Mouse (Mus musculus) heart, postnatal 14 days (tissue): Measurements from ENCODE around the gene Dop1b. TPM values are rescaled to one million over a fixed set of nuclear protein-coding genes. Genes with fewer than 3 reads are reported as not detected.
"Not testable (repeated sequence)": the region's sequence is repeated elsewhere in the genome, so short reads cannot be mapped to it uniquely, and the experiment has no call there.

Source experiments
- DNase-seq, 2 experiments: peaks; one replicate each; pipeline ENCODE4 v3.0.0; 2021 to 2022
- intact Hi-C: fragments of 180-260 bp; cut with DNase I; formaldehyde crosslinking; loops from one replicate; pipeline ENCODE4 v1.15.1; 2025
- long read RNA-seq, 2 experiments: library from polyadenylated mRNA; stranded (forward); transcript quantifications; one replicate each; pipeline ENCODE4 v2.0.0; 2021
- total RNA-seq, 2 experiments: library from RNA; stranded (reverse); gene quantifications; 2 replicates each; pipeline ENCODE4 v1.2.3; 2021

Gene Dop1b
- total RNA-seq, result 10 to 100 TPM; 17.6 to 17.8 TPM
- long read RNA-seq, experiment 1, full-length matches to known transcripts, result 1 of 2 reads
- long read RNA-seq, experiment 1, partial matches to known transcripts, result 1 of 2 reads
- long read RNA-seq, experiment 1, other reads (novel, unspliced or antisense), result 0 of 2 reads
- long read RNA-seq, experiment 2, partial matches to known transcripts, result 1 of 3 reads
- long read RNA-seq, experiment 2, other reads (novel, unspliced or antisense), result 2 of 3 reads

DNA sequence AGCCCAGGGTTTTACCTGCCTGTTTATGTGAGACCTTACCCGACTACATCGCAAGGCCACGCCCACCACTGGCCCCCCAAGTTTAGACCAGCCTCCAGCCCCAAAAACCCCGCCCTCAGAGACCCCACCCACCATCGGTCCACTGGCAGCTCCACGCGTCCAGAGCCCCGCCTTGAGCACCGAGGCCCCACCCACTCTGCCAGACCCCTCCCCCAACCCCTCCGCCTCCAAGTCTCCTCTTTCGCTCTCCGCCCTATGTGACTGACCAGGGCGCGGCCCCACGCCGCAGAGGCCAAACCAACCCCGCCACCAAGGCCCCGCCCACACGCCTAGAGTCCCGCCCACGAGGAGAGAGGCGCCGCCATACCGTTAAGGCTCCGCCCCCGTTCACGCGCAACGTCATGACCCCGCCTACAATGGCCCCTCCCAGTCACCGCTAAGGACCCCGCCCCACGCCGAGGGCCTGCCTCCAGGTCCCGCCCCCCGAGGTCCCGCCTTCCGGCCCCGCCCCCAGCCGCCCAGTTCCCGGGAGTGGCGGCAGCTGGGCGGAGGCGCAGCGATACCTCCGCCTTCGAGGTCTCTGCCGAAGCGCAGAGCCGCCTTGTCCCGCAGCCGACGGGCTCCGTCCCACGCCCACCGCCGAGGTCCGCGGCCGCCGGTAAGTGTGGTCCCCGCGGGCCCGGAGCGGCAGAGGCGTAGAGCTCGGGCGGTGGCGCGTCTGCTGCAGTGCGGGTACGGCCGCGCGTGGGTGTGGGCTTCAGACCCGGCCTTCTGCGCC is at the start of gene Dop1b:
Dop1b (plus strand) TSS at position 494 of the 778 bp plus-strand sequence.
- peak; percentile 99 to 100 for DNase-seq
- intact Hi-C loops, result loop anchor here (10.0 kb wide), 1 partner anchor 53 kb away; no protein-coding TSS in a partner anchor

DNA sequence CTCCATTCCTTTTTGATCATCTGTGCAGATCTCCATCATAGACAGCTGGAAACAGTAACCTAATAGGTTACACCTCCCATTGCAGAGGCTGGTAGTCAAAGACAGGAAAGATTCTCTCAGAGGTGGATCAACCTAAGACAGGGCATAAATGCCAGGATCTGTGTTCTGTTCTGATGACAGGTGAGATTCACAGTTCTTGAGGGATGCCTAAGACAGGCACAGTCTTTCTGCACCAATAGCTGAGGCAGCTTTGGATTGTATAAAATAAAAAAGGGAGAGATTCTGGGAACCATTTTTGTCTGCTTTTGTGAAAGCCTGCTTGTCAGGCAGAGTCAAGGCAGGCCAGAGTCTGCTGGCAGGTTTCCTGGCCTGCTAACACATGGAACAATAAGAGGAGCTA is 43.7 kb upstream of the Dop1b start:
- no peak for DNase-seq
- intact Hi-C loops, result no loop called here

DNA sequence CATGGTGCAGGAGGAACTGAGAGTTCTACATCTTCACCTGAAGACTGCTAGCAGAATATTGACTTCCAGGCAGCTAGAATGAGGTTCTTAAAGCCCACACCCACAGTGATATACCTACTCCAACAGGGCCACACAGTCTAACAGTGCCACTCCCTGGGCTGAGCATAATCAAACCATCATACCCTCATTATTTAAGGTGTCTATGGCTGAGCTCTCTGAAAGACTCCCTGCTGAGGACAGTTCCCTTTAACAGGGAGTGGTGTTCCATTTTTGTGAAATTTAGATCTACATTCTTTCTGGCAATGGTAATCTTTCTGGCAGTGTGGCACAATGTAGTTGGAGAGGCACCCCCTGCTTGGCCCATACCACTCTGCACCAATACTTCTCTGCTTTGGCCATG is 42.2 kb upstream of the Dop1b start:
- intact Hi-C loops, result no loop called here
- DNase-seq, result no peak

DNA sequence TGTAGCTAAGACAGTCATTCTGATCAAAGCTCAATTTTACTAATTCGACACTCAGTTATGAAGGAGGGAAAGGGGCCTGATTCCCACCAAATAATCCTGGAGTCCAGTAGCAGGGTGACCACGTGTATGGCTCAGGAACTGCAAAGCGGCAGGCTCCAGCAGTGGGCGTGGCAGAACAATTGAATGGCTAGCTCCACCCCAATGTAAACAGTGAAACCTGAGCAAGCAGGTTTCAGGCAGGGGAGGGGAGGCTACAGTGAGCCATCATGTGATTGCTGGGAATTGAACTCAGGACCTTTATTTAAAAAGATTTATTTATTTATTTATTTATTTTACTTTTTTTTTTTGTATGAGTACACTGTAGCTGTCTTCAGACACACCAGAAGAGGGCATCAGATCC is 41.2 kb upstream of the Dop1b start:
- DNase-seq, intact Hi-C loops: not testable (repeated sequence)

DNA sequence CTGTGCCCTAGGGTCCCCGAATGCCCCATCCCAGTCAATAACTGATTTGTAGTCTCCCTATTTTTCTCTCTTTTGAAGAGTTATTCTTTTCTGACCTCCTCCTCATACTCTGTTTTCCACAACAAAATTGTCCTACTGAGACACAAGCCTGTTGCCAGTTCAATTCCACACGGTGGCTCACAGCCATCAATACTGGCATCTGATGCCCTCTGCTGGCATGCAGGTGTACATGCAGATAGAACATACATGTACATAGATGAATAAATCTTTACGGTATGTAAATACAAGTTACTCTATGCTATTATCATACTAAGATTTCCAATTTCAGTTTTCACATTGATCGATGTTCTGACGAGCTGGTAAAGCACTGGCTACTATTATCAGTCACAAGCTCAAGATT is 40.6 kb upstream of the Dop1b start:
- intact Hi-C loops, result no loop called here
- DNase-seq, result no peak

DNA sequence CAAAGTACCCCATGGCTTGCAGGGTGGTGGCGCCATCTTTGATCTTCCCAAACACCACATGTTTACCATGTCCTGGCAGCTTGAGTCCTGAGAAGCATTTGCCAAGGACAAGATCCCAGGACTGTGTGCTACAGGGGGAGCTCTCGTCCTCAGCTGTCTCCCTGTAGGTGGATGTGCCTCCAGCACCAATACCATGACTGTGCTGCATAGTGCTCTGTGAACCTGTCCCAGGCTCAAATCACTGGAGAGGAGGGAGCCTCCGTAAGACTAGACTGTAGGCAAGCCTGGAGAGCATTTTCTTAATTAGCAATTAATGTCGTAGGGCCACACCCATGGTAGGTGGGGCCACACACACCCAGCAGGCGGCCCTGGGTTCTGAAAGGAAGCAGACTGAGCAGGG is 35.3 kb upstream of the Dop1b start:
- no peak for DNase-seq
- intact Hi-C loops, result no loop called here

DNA sequence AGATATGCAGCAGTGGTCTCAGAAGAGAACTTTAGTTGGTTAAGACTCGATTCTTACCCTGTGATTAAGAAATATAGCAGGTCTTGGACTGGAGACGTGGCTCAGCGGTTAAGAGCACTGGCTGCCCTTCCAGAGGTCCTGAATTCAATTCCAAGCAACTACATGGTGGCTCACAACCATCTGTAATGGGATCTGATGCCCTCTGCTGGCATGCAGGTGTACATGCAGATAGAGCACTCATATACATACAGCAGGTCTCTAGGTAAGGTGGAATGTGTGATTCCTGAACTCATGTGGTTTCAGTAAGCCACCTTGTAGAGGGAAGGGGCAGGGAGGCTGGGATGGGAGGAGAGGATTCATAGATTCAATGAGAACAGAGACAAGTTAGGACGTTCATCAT is 33.5 kb upstream of the Dop1b start:
- DNase-seq, result no peak
- intact Hi-C loops, result no loop called here

DNA sequence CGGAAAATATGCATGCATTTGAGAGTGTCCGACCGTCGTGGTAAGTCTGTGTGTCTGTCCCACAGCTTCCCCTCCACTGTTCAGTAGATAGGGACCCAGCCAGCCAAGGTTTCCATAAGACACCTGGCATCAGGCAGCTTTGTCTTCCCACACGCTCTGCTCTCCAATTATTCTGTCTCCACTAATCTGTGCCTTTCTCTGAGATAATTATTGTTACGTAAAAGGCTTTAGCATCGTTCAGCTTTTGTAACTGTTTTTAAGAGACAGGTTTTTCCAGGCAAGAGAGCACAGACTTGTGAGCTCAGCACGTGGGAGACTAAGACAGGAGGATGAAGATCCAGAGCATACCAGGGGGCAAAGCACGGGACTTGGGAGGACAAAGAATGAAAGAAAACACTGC is 32.5 kb upstream of the Dop1b start:
- no peak for DNase-seq
- intact Hi-C loops, result no loop called here

DNA sequence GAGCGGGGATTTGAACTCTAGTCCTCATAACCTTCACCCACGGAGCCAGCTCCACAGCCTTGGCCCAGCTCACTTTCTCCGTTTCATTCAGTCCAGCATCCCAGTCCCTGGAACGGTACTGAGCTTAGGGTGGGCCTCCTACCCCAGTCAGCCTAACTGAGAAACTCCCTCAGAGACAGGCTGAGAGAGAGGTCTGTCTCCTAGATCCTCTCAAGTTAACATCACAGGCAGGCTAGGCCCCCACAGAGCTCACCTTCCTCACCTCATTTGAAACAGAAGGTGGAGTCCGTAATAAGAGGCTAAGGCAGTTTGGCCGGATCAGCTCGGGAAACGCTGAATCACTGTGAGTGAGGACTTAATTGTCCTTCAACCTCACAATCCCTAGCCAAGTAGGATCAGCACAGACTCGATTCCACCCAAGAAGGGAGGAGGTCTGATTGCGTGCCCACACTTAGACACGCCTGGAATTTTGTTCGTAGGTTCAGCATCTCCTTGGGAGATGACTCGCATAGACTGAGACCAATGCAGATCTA is 29.5 kb upstream of the Dop1b start:
- DNase-seq, result no peak
- intact Hi-C loops, result loop anchor here (10.0 kb wide), 1 partner anchor 103 kb away; no protein-coding TSS in a partner anchor

DNA sequence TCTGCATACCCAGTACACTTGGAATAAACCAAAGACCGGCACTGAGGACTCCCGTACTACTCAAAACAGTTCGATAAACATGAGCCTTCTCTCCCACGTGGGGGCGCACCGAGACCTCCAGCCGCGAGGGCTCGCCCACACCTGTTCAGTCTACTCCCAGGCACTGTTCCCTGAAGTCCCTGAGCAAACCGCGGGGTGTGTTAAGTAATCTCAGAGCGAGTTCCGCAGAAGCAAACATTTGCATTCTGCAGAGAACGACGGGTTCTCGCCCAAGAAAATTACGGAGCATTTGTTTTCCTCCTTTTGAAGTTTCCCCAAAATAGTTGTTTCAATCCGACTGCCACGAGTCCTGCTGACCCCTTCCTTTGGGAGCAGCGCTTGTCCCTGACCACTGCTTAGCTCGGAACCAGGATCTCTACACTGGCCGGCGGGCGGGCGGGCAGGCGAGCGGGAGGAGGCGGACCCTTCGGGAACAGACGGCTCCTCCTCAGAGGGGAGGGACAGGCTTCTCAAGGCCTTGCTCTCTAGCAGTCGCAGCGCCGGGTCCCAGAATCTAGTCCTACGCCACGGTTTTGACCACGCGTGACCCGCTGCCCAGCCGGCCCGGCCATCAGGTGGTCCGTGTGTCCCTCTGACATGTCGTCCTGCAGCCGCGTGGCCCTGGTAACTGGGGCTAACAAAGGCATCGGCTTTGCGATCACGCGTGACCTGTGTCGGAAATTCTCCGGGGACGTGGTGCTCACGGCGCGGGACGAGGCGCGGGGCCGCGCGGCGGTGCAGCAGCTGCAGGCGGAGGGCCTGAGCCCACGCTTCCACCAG is 28.8 kb upstream of the Dop1b start, which contains the start of gene Cbr3:
Cbr3 (plus strand) TSS at position 527 of the 819 bp plus-strand sequence.
- DNase-seq, result peak; percentile 72 to 75
- intact Hi-C loops, result loop anchor here (10.0 kb wide), 1 partner anchor 102 kb away; no protein-coding TSS in a partner anchor

DNA sequence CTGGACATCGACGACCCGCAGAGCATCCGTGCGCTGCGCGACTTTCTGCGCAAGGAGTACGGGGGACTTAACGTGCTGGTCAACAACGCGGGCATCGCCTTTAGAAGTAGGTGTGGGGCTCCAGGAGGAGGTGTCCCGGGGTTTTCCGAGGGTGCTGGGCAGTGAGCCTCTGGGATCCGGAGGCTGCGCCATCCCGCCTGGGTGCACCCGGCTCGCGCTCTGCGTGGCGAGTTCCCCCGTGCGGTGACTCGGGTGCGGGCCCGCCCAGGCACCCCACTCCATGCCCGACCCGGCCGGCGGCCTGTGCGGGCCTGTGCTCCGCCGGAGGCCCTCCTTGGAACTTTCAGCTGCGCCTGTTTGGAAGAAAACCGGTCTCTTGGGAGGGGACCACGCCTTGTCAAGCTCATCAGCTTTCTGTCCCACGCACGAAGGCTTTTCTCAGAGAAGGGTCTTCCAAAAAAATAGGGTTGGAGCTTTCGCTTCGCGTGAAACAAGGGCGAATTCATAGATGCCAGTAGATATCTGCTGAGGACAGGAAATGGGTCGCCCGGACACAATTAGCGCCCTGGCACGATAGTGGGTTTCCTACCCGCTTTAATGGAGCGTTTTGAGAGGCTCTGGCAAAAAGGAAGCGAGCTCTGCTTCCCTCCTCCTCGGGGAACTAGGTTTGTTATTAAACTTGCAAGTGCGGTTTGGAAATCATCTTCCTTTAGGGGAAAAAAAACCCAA is 28.0 kb upstream of the Dop1b start:
- intact Hi-C loops, result loop anchor here (10.0 kb wide), 1 partner anchor 101 kb away; no protein-coding TSS in a partner anchor
- peak; percentile 33 to 42 for DNase-seq

DNA sequence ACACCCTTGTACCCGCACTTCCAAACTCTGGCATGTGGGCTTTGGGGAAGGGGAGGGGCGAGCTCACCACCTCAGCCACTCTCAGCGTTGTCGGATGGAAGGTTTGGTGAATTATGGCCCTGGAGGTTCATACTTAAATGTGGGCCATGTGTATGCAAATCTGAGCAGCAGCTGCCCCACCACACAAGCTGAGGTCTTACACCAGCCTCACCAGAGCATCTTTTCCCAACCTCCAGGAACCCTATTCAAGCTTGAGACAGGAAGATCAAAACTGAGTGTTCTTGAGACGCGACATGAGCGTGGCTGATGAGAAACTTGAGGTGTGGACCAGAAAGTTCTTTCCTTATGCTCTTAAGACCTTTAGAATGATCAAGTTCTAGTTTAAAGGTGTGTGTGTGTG is 27.3 kb upstream of the Dop1b start:
- no peak for DNase-seq
- intact Hi-C loops, result loop anchor here (10.0 kb wide), 1 partner anchor 100 kb away; no protein-coding TSS in a partner anchor

DNA sequence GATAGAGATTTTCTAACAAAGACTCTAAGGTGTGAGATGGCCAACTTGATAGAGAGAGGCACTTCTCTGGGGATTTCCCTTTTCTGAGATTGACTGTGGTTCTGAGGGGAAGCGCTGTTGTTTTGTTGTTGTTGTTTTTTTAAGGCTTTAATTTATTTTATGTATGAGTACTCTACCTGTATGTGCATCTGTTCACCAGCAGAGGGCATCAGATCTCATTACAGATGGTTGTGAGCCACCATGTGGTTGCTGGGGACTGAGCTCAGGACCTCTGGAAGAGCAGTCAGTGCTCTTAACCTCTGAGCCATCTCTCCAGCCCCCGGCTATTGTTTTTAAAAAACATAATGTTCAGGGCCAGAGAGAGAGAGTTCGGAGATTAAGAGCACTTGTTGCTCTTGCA is 25.9 kb upstream of the Dop1b start:
- DNase-seq, result not testable (repeated sequence)
- intact Hi-C loops, result loop anchor here (10.0 kb wide), 1 partner anchor 99 kb away; no protein-coding TSS in a partner anchor

DNA sequence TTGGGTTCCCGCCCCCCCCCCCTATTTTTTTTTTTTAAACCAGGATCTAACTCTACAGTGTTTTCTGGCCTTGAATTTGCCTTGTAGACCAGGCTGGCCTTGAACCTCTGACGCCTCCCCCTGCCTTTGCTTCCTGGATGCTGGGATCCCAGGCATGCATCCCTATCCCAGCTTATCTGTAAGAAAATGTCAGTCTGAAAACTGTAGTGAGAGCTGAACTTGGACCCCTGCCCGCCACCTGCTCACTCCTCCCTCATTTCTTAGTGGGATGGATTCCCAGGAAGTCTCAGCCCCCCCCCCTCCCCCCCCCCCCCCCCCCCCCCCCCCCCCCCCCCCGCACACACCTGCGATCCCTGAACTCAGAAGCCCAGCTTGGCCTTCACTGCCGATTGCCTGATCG is 25.3 kb upstream of the Dop1b start:
- DNase-seq, result no peak
- intact Hi-C loops, result loop anchor here (10.0 kb wide), 1 partner anchor 98 kb away; no protein-coding TSS in a partner anchor

DNA sequence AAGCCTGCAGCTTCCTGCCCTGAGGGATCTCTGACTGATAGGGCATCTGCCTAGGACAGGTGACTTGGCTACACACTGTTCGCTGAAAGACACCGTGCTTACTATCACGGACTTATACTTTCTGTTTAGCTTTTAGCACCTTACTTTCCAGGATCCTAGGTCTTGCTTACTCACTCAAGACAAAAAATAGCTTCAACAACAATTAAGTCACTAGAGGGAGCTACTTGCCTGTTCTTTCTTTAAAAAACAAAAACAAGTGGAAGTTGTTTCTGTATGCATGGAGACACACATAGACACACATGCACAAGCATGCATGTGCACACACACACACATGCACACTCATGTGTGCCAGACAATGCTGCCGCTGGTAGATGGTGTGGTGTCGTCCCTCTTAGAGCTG is 24.8 kb upstream of the Dop1b start:
- intact Hi-C loops, result loop anchor here (10.0 kb wide), 1 partner anchor 98 kb away; no protein-coding TSS in a partner anchor
- DNase-seq, result no peak

DNA sequence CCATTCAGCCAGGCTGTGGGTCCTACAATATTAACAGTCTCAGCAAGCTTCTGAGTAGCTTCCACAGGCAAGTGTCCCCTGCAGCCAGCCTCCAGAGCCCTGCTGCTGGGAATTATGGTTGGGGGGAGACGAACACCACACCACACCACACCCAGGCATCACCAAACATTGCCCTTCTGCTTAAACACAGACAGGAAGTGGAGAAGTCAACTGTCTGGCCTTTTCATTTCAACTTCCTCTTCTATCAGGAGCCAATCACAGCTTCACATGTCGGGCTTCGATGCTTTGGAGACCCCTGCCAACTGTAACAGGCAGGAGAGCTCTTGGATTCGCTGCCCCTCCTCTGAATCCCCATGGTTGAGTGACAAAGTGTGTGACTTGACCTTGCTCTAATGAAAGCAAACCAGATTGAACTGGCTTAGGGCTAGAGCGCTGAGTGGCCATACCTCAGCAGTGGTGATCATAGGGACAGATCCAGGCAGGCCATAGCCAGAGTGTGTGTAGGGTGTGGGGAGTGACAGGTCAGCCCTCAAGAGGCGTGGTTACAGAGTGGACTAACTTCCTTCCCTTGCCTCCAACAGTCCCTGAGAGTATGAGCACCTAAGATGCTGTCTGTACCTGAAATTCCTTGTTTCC is 20.4 kb upstream of the Dop1b start:
- intact Hi-C loops, result no loop called here
- no peak for DNase-seq

DNA sequence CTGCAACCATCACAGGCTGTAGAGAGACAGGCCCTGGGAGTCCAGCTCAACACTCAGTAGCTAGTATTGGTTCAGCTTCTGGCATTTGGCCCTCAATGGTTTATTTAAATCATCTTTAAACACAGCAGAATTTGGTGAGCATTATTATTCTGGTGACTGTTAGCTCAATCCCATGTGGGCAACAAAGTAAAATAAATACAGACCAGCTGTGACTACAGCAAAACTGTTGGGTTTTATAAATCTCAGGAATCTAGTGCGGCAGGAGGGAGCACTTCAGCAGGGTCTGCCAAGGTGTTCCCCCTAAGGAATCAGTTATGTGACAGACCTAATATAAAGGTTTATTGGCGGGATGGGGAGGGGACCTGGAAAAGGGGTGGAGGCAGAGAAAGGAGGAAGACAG is 19.0 kb upstream of the Dop1b start:
- DNase-seq, result no peak
- intact Hi-C loops, result no loop called here

DNA sequence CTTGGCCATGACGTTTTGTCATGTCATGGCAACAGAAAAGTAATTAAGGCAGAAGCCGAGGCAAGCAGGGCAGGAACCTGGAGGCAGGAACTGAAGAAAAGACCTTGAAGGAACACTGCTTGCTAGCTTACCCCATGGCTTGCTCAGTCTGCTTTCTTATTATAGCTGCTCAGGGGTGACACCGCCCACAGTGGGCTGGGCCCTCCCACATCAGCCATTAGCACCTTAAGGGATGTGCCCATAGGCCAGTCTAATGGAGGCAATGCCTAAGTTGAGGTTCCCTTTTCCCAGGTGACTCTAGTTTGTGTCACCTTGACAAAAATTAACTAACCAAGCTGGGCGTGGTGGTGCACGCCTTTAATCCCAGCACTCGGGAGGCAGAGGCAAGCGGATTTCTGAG is 4.6 kb upstream of the Dop1b start:
- intact Hi-C loops, result no loop called here
- no peak for DNase-seq

DNA sequence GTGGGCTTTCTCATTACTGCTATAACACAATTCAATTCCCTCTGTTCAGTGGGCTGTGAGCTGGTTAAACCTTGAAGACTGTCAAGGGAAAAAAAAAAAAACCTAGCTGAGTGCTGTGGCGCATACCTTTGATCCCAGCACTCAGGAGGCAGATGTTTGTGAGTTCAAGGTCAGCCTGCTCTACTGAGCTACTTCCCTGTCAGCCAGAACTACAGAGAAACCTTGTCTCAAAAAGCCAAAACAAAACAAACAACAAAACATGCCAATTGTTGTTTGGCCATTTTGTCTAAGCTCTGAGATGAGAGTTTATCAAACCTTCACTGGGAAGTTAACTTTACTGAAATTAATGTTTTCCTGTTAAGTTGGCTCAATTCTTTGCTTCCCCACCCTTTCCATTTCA is 2.5 kb upstream of the Dop1b start:
- no peak for DNase-seq
- intact Hi-C loops, result no loop called here
